Mouse (Mus musculus) neural tube, embryonic 13.5 days (tissue): ENCODE results near the gene Dip2b. TPM values are rescaled to one million over a fixed set of nuclear protein-coding genes. Genes with fewer than 3 reads are reported as not detected.

Experiments used
- ATAC-seq: fragments of 200-750 bp; cut with Nextera tagmentation; 2 replicates; pipeline ENCODE4 v1.8.0; 2017; ENCODE audit warnings: low read depth, mild to moderate bottlenecking, moderate TSS enrichment, moderate library complexity
- H3K27ac ChIP-seq: fragments of 300-500 bp; sonication (generic); replicated peaks from 2 replicates; pipeline ENCODE4 v1.5.1; 2015; ENCODE audit warnings: moderate library complexity, mild to moderate bottlenecking, inconsistent platforms
- H3K27me3 ChIP-seq: fragments of 300-500 bp; sonication (generic); 2 replicates; pipeline ENCODE4 v1.6.1; 2015; ENCODE audit warnings: mild to moderate bottlenecking, inconsistent platforms
- H3K36me3 ChIP-seq: fragments of 300-500 bp; sonication (generic); 2 replicates; pipeline ENCODE4 v1.6.1; 2015; ENCODE audit warnings: mild to moderate bottlenecking, inconsistent platforms
- H3K4me1 ChIP-seq: fragments of 300-500 bp; sonication (generic); replicated peaks from 2 replicates; pipeline ENCODE4 v1.6.1; 2015; ENCODE audit warnings: inconsistent platforms
- H3K4me2 ChIP-seq: fragments of 300-500 bp; sonication (generic); 2 replicates; pipeline ENCODE4 v1.6.1; 2015; ENCODE audit warnings: inconsistent platforms, mild to moderate bottlenecking, moderate library complexity
- H3K4me3 ChIP-seq: fragments of 300-500 bp; sonication (generic); 2 replicates; pipeline ENCODE4 v1.5.1; 2015; ENCODE audit warnings: mild to moderate bottlenecking, inconsistent platforms
- H3K9ac ChIP-seq: fragments of 300-500 bp; sonication (generic); 2 replicates; pipeline ENCODE4 v1.6.1; 2015; ENCODE audit warnings: moderate library complexity, mild to moderate bottlenecking, inconsistent platforms
- H3K9me3 ChIP-seq: fragments of 300-500 bp; sonication (generic); 2 replicates; pipeline ENCODE4 v1.6.1; 2016; ENCODE audit warnings: inconsistent platforms
- WGBS: fragments of 180-500 bp; shearing (Covaris S2); methylation state at CpG from one replicate; pipeline ENCODE4 v1.1.7; 2015; 5-methylcytosine and 5-hydroxymethylcytosine counted together
- polyA plus RNA-seq: library from polyadenylated mRNA; unstranded; fragments of >200 nt; fragmentation: Nextera tagmentation; extraction: Ambion mirVana; gene quantifications from 2 replicates; pipeline ENCODE4 v1.2.1, GENCODE M21; 2015

The Dip2b gene
- polyA plus RNA-seq, 1 experiment from 2014 or later, result 18.5 TPM

GRCm38 (mm10) chr15:100265586-100266325 lies 227.3 kb downstream of the Dip2b start:
- H3K4me1 ChIP-seq, result no peaks in the 10 kb centered on the region
- 90% methylated on average over 4 of the region's 5 CpGs for WGBS
- no peak for ATAC-seq

DNA sequence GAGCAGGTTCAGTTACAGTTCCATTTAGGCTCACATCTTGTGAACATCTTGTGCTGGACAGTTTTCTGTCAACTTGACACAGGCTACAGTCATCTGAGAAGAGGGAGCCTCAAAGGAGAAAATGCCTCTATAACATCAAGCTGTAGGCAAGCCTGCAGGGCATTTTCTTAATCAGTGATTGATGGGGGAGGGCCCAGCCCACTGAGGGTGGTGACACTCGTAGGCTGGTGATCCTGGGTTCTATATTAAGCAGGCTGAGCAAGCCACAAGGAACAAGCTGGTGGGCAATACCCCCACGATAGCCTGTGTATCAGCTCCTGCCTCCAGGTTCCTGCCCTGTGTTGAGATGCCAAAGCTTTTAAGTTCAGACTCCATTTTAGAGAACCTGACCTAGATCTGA lies 230.5 kb downstream of the Dip2b start:
- Histone ChIP-seq H3K9ac (no peak overlapping the region), H3K4me1 (no peaks in the 10 kb centered on the region), H3K36me3 (no peaks in the 10 kb centered on the region), H3K9me3 (no peaks in the 10 kb centered on the region), H3K4me3 (no peak overlapping the region), H3K27me3 (no peaks in the 10 kb centered on the region), H3K27ac (no peak overlapping the region), H3K4me2 (no peak overlapping the region)
- 74% methylated on average over 2 of the region's 2 CpGs for WGBS
- no peak for ATAC-seq

More at GRCm38 (mm10) chr15:100265586-100266325, 227.3 kb downstream of the Dip2b start:
- Histone ChIP-seq H3K36me3 (peaks cover 10% of the 10 kb centered on the region), H3K27me3 (no peaks in the 10 kb centered on the region), H3K9ac (no peak overlapping the region), H3K4me3 (no peak overlapping the region), H3K4me2 (no peak overlapping the region), H3K27ac (no peak overlapping the region), H3K9me3 (no peaks in the 10 kb centered on the region)

Other genes with a start within 250 kb of the Dip2b start
- 28.4 and 35.5 TPM in 2 replicates for gene Lima1, start 163.2 kb upstream of the Dip2b start, polyA plus RNA-seq
- gene Fam186a, start 71.6 kb upstream of the Dip2b start, polyA plus RNA-seq, result not detected in 2 replicates
- 21.9 and 26.0 TPM in 2 replicates for gene Larp4, start 68.6 kb upstream of the Dip2b start, polyA plus RNA-seq
- gene Atf1, start 189.2 kb downstream of the Dip2b start, polyA plus RNA-seq, result 14.8 and 17.7 TPM in 2 replicates
- not detected in 2 replicates for gene Tmprss12, start 242.2 kb downstream of the Dip2b start, polyA plus RNA-seq